Mouse (Mus musculus): ENCODE data around the gene Gipr.

DNA sequence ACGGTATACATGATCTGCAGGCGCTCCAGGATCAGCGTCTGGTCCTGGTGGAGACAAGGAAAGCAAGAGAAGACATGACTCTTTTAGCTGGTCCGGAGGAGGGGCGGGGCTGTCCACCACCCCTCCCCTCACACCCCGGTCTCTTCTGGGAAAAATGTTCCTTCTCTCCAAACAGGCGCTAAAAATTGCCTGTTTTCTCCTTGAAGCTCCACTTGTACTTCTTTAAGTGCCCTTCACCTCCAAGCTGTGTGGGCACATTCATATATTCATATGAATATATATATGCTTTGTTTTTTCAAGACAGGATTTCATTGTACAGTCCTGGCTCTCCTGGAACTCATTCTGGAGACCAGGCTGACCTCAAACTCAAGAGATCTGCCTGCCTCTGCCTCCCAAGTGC, 3.0 kb downstream of the Gipr start:
- no peak for TF ChIP-seq CTCF (IDR thresholded peaks at IDR 0.05)
- peak; percentile 57; the same call in 1 of the 2 replicates for TF ChIP-seq EP300 (IDR thresholded peaks at IDR 0.05)

Measured in lung, postnatal 0 days (tissue).